Mouse (Mus musculus): ENCODE measurements around the gene Olfr1440. TPM values are rescaled to one million over a fixed set of nuclear protein-coding genes. Genes with fewer than 3 reads are reported as not detected.

Gene Olfr1440
- polyA plus RNA-seq, 1 experiment from 2014 or later: not detected

Other genes starting within 250 kb of the Olfr1440 start
- gene Olfr1555-ps1, start 217.2 kb upstream of the Olfr1440 start, polyA plus RNA-seq (2014; fragmentation: Nextera tagmentation; extraction: Ambion mirVana): not detected in 2 replicates
- gene Olfr1431, start 186.6 kb upstream of the Olfr1440 start, polyA plus RNA-seq (2014; fragmentation: Nextera tagmentation; extraction: Ambion mirVana): not detected in 2 replicates
- not detected in 2 replicates for gene Olfr1432, start 154.7 kb upstream of the Olfr1440 start, polyA plus RNA-seq (2014; fragmentation: Nextera tagmentation; extraction: Ambion mirVana)
- not detected in 2 replicates for gene Olfr262, start 145.6 kb upstream of the Olfr1440 start, polyA plus RNA-seq (2014; fragmentation: Nextera tagmentation; extraction: Ambion mirVana)
- not detected in 2 replicates for gene Olfr235, start 126.2 kb upstream of the Olfr1440 start, polyA plus RNA-seq (2014; fragmentation: Nextera tagmentation; extraction: Ambion mirVana)
- gene Olfr1434, start 107.4 kb upstream of the Olfr1440 start, polyA plus RNA-seq (2014; fragmentation: Nextera tagmentation; extraction: Ambion mirVana): not detected in 2 replicates
- not detected in 2 replicates for gene Olfr1436, start 88.1 kb upstream of the Olfr1440 start, polyA plus RNA-seq (2014; fragmentation: Nextera tagmentation; extraction: Ambion mirVana)
- gene Olfr1437, start 62.2 kb upstream of the Olfr1440 start, polyA plus RNA-seq (2014; fragmentation: Nextera tagmentation; extraction: Ambion mirVana): not detected in 2 replicates
- gene Olfr1438-ps1, start 51.4 kb upstream of the Olfr1440 start, polyA plus RNA-seq (2014; fragmentation: Nextera tagmentation; extraction: Ambion mirVana): not detected in 2 replicates
- gene Olfr1441, start 30.2 kb downstream of the Olfr1440 start, polyA plus RNA-seq (2014; fragmentation: Nextera tagmentation; extraction: Ambion mirVana): not detected in 2 replicates
- gene Pfpl, start 40.6 kb downstream of the Olfr1440 start, polyA plus RNA-seq (2014; fragmentation: Nextera tagmentation; extraction: Ambion mirVana): not detected in 2 replicates
- gene Mpeg1, start 73.5 kb downstream of the Olfr1440 start, polyA plus RNA-seq (2014; fragmentation: Nextera tagmentation; extraction: Ambion mirVana): 0.10 and 0.17 TPM in 2 replicates
- gene Dtx4, start 114.2 kb downstream of the Olfr1440 start, polyA plus RNA-seq (2014; fragmentation: Nextera tagmentation; extraction: Ambion mirVana): 2.5 and 2.7 TPM in 2 replicates
- gene Fam111a, start 158.5 kb downstream of the Olfr1440 start, polyA plus RNA-seq (2014; fragmentation: Nextera tagmentation; extraction: Ambion mirVana): 24.9 and 26.5 TPM in 2 replicates
- not detected in 2 replicates for gene Gm4952, start 212.7 kb downstream of the Olfr1440 start, polyA plus RNA-seq (2014; fragmentation: Nextera tagmentation; extraction: Ambion mirVana)
- not detected in 2 replicates for gene Glyat, start 246.0 kb downstream of the Olfr1440 start, polyA plus RNA-seq (2014; fragmentation: Nextera tagmentation; extraction: Ambion mirVana)